Mouse (Mus musculus) heart, postnatal 14 days (tissue): ENCODE measurements at regions not wholly inside any gene's neighbourhood (a gene's known extent, or its start where the extent isn't known, plus 50 kb on each side); places are given as distances from the start of the nearest gene placed in this dataset.

Experiments used
- DNase-seq, 2 experiments: peaks; one replicate each; pipeline ENCODE4 v3.0.0; 2021 to 2022
- intact Hi-C: fragments of 180-260 bp; cut with DNase I; formaldehyde crosslinking; loops from one replicate; pipeline ENCODE4 v1.15.1; 2025

DNA sequence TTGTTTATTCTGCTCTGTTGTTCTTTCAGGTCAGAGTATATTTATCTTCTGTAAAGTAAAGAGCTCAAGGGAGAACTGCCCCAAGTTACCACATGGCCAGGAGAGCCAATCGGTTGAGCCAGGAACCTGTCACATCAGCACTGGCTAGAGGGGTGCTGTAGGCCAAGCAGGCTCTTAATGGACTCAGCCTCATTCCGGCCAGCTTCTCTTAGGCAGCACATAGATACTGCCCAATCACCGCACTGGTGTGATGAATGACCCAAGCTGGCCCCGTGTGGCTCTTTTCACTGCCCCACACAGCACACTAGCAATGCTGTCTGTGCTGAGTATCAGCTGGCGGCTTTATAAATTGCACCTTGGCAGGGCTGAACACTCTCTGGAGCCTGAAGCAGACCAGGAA, 295.8 kb upstream of the Camk1g start:
- intact Hi-C loops: no loop called here
- peak; percentile 13 to 16 for DNase-seq

- intact Hi-C loops: loop anchor here (5.0 kb wide), 1 partner anchor 37 kb away; no protein-coding TSS in a partner anchor
- no peak for DNase-seq
Measured at GRCm38 (mm10) chr1:193664569-193664968, 294.5 kb upstream of the Camk1g start.

GRCm38 (mm10) chr1:193663587-193663986, 293.5 kb upstream of the Camk1g start:
- no peak for DNase-seq
- intact Hi-C loops: loop anchor here (5.0 kb wide), 1 partner anchor 36 kb away; no protein-coding TSS in a partner anchor

DNA sequence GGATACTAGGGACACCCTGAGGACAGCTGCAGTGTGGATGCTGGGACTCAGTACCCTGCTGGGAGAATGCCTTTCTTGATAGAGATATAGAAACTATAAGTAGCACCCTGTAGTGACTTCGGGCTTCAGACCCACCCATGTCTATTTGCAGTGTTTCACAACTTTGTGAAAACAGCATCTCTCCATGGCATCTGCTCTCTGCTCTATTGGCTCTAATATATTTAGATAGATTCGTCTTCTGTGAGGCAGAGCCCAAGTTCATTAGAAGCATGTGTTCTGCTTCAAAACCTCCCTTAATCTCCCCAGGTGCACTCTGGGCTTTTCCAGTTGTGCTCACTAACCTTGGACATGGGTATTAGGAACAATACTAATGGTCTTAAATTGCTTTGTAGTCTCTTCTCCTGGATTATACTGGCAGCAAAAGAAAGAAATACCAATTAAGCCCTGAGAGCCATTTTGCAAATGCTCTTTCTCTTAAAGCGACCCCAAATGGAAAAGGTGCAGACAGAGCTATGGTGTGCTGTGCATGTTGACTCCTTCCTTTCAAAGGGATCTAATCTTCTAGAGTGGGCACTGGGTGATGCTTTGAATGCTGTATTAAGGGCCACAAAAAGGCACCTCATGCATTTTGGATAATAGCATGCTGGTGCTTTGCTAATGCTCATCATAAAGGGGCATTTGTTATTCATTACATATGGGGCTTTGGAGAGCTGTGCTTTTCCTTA, 292.2 kb upstream of the Camk1g start:
- intact Hi-C loops: loop anchor here (5.0 kb wide), 1 partner anchor 35 kb away; no protein-coding TSS in a partner anchor
- DNase-seq: no peak

DNA sequence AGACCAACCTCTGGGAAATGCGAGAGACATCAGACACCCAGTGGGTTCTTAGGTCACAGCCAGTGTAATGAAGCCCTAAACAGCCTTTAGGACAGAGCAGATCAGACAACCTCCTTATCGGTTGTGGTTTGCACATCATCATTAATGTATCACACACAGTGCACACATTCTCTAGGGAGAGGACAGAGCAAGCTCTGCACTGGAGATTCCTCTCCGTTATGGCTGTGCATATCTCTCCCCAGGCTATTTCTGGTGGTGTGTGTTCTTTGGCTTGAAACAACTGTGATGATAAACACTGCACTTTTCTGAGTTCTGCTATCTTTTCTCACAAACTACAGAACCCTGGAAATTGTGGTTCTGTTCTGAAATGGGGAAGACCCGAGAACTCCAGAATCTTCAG, 291.3 kb upstream of the Camk1g start:
- intact Hi-C loops: loop anchor here (5.0 kb wide), 1 partner anchor 34 kb away; no protein-coding TSS in a partner anchor
- no peak for DNase-seq

DNA sequence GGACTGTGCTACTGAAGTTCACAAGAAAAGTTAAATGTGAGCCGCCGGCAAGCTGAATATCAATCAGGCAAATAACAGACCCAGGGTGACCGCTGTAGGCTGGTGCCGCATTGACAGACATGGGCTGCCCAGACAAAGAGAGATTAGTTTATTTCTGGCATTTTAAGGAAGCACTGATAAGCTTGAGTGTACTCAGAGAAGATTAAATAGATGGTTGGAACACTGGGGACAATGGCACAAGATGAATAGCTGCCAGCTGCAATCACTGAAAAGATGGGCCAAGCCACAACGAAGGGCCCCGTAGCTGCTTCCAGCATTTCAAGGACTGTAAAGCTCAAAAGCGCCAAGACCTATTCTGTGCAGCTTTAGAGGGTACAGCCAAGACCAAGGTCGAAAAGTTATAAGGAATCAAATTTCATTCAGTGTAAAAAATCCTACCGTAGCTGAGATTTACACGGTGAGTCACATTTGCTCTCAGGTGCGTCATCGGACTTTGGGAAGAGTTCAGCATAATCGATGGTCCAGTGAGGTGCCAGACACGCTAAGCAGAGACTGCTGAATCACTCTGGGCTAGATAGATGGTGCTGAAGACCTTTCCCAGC, 285.1 kb upstream of the Camk1g start:
- intact Hi-C loops: no loop called here
- DNase-seq: no peak

DNA sequence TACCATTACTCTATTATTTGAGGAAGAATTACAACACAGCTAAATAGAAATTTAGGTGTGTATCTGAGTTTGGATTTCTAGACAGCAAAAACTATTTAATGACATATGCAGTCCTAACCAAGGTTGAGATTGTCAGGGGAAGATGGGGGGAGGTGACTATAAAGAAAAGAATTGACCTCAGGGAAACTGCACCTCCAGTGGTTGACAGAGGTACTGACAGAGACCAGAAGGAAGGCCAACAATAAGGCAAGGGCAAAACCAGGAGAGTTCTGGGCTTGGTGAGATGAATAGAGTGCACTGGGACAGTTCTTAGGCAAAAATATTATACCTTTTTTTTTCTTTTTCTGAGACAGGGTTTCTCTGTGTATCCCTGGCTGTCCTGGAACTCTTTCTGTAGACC, 280.2 kb upstream of the Camk1g start:
- intact Hi-C loops: no loop called here

GRCm38 (mm10) chr1:193649400-193649799, 279.3 kb upstream of the Camk1g start:
- intact Hi-C loops: no loop called here

More for the DNA sequence above, 280.2 kb upstream of the Camk1g start:
- DNase-seq: no peak

DNA sequence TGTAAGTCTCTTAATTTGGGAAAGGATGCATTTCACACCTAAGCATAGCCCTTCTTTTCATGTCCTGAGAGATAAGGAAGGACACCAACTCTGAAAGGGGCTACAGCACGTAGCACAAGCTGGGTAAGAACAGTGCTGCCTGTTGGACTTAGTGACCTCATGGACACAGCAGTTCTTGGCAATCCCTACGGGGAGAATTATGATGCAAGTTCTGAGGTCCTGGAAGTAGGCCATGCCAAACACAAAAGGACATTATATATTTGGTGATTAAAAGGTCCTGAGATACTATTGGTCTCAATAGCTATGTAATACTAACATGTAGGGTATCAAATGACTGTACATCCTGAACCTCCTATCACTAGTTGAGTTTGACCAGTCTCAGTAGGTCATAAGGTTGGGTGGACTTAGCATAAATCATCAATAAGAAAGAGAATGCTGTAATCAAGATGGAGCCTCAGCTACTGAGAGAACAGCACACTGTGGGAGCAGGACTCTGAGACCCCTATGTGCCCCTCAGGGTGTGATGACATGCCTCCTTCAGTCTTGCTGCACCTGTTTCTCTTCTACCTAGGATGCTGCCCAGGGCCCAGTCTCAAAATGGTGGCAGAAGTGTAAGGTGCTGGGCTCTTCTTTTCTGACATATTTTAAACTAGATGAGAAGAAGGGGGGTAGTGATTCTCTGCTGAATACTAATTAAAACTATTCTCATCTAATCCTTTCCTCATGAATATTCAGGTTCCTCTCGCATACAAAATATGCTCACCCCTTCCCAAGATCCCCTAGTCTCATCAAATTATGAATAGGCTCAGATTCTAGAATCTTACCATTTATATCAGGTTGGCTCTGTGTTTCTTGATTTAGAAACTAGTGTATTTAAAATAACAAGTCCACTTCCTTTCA, 277.5 kb upstream of the Camk1g start:
- intact Hi-C loops: no loop called here
- DNase-seq: no peak

More at GRCm38 (mm10) chr1:193649400-193649799, 279.3 kb upstream of the Camk1g start:
- DNase-seq: no peak

- intact Hi-C loops: no loop called here
- no peak for DNase-seq
Measured at GRCm38 (mm10) chr1:193644506-193644905, 274.4 kb upstream of the Camk1g start.

DNA sequence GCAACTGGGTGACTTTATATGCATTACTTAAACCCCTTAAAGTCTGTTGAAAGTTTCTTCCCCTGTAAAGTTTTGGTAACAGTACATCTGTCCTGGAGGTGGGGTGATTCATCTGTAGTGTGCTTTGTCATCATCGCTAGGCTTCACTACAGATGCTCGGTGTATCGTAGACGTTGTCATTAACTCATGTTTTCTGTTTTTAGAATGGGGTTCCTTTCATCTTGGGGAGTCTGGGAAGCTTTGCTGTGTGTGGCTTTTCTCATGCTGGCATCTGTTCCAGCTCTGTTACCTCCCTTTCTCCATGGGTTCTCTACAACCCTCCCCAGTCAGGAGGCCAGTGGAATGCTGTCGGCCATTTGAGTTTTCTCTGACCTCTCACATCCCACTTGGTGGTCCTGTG, 266.4 kb upstream of the Camk1g start:
- intact Hi-C loops: no loop called here
- no peak for DNase-seq

GRCm38 (mm10) chr1:193632115-193632514, 262.0 kb upstream of the Camk1g start:
- DNase-seq: no peak
- intact Hi-C loops: no loop called here

GRCm38 (mm10) chr1:193629887-193630286, 259.8 kb upstream of the Camk1g start:
- intact Hi-C loops: loop anchor here (5.0 kb wide), 1 partner anchor 32 kb away; no protein-coding TSS in a partner anchor
- peak in 1 of 2 experiments; percentile 55 for DNase-seq

- DNase-seq: peak in 1 of 2 experiments; percentile 3
- intact Hi-C loops: loop anchor here (5.0 kb wide), 1 partner anchor 35 kb away; no protein-coding TSS in a partner anchor
Measured at GRCm38 (mm10) chr1:193626924-193627849, 257.1 kb upstream of the Camk1g start.

- peak in 1 of 2 experiments; percentile 8 for DNase-seq
Measured at GRCm38 (mm10) chr1:193625101-193625956, 255.2 kb upstream of the Camk1g start.

DNA sequence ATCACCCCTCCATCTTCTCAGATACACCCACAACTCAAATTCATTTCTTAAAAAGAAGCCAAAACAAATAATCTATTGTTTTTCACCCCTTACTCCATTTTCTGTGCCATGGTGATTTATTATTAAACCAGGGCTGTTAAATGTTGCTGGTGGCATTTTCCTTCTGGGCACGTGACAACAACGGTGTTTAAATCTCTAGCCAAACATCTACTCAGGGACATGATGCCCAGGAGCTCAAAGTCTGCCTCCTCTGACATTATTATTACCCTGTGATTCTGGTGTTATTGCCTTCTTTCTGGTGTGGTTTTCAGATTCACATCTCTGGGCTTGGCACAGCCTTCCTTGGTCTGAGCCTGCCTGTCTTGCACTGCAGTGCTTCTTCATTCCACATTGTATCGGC, 253.5 kb upstream of the Camk1g start:
- DNase-seq: no peak
- intact Hi-C loops: no loop called here

More at GRCm38 (mm10) chr1:193625101-193625956, 255.2 kb upstream of the Camk1g start:
- intact Hi-C loops: loop anchor here (5.0 kb wide), 1 partner anchor 37 kb away; no protein-coding TSS in a partner anchor

GRCm38 (mm10) chr1:193618250-193618649, 248.2 kb upstream of the Camk1g start:
- intact Hi-C loops: no loop called here
- DNase-seq: no peak

- intact Hi-C loops: no loop called here
Measured at GRCm38 (mm10) chr1:193610471-193610870, 240.4 kb upstream of the Camk1g start.

GRCm38 (mm10) chr1:193599895-193600294, 229.8 kb upstream of the Camk1g start:
- intact Hi-C loops: no loop called here
- no peak for DNase-seq

More at GRCm38 (mm10) chr1:193610471-193610870, 240.4 kb upstream of the Camk1g start:
- DNase-seq: no peak
